Mouse (Mus musculus): ENCODE data around the gene Aff1. TPM values are rescaled to one million over a fixed set of nuclear protein-coding genes. Genes with fewer than 3 reads are reported as not detected.

Gene Aff1
- total and polyA plus RNA-seq, 2 experiments from 2014 or later: 6.5 to 29.0 TPM

DNA sequence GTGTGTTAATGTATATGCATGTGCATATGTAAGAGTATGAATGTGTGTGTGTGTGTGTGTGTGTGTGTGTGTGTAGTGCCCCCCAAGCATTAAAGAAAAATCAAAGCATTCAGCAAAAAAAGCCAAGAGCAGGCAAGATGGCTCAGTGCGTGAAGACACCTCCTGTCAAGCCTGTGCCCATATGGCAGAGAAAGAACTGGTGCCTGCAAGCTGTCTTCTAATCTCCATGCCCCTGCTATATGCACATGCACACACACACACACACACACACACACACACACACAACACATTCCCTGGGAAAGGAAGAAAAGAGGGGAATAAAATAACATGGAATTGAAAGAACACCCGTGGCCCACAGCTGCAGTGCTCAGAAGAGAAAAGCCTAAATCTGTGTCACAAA is 165.0 kb downstream of the Aff1 start:
- H3K36me3 ChIP-seq (replicated peaks; ENCODE audit: control insufficient read depth, insufficient read depth, low read length): peaks cover 28% of the 10 kb centered on the region
- H3K27ac ChIP-seq (ENCODE audit: low read depth): no peak overlapping the region
- H3K27me3 ChIP-seq (ENCODE audit: control insufficient read depth, insufficient read depth, low read length): no peaks in the 10 kb centered on the region
- DNase-seq (ENCODE audit: low spot score) (no peak), ATAC-seq (ENCODE audit: insufficient read depth, low read depth) (no peak)
- TF ChIP-seq CTCF (IDR thresholded peaks at IDR 0.05; ENCODE audit: low read depth) (no peak), EP300 (IDR thresholded peaks at IDR 0.05; ENCODE audit: low read depth) (no peak)
- WGBS: 88% methylated on average over 2 of the region's 2 CpGs
- H3K9me3 ChIP-seq (replicated peaks; ENCODE audit: control insufficient read depth, low read length): no peaks in the 10 kb centered on the region
- H3K9ac ChIP-seq (replicated peaks; ENCODE audit: low read depth, low read length): no peak overlapping the region
- H3K4me2 ChIP-seq (ENCODE audit: low read depth, low read length): no peak overlapping the region
- no peaks in the 10 kb centered on the region for H3K4me1 ChIP-seq (ENCODE audit: control insufficient read depth, insufficient read depth)
- H3K4me3 ChIP-seq (ENCODE audit: low read depth, low read length): no peak overlapping the region

DNA sequence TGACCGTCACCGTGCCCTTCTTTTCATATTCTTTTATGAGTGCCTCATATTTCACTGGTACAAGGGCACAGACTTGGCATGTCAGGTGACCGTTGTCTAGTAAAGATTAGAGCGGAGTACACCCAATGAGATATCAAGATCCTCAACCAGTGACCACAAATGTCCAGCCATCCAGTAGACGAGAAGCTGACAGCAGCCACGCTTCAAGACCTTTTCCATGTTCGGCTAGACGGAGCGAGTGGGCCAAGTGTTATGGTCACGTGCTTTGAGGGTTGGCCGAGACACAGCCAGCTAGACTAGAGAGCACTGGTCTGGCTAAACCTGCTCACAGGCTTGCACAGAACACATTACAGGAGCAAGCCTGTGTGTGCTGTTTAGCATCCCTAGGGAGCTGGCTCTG is 168.4 kb downstream of the Aff1 start:
- no peak for DNase-seq (ENCODE audit: low spot score)
- Histone ChIP-seq H3K9ac (replicated peaks; ENCODE audit: low read depth, low read length) (no peak overlapping the region), H3K27ac (ENCODE audit: low read depth) (no peak overlapping the region), H3K4me2 (ENCODE audit: low read depth, low read length) (no peak overlapping the region), H3K4me1 (ENCODE audit: control insufficient read depth, insufficient read depth) (no peaks in the 10 kb centered on the region), H3K27me3 (ENCODE audit: control insufficient read depth, insufficient read depth, low read length) (no peaks in the 10 kb centered on the region), H3K36me3 (replicated peaks; ENCODE audit: control insufficient read depth, insufficient read depth, low read length) (peaks cover 33% of the 10 kb centered on the region), H3K4me3 (ENCODE audit: low read depth, low read length) (no peak overlapping the region), H3K9me3 (replicated peaks; ENCODE audit: control insufficient read depth, low read length) (no peaks in the 10 kb centered on the region)
- 69% methylated on average over 11 of the region's 11 CpGs for WGBS
- peak; percentile 8; the same call in 1 of the 2 replicates for ATAC-seq (ENCODE audit: insufficient read depth, low read depth)
- TF ChIP-seq CTCF (IDR thresholded peaks at IDR 0.05; ENCODE audit: low read depth) (no peak), EP300 (IDR thresholded peaks at IDR 0.05; ENCODE audit: low read depth) (no peak)

DNA sequence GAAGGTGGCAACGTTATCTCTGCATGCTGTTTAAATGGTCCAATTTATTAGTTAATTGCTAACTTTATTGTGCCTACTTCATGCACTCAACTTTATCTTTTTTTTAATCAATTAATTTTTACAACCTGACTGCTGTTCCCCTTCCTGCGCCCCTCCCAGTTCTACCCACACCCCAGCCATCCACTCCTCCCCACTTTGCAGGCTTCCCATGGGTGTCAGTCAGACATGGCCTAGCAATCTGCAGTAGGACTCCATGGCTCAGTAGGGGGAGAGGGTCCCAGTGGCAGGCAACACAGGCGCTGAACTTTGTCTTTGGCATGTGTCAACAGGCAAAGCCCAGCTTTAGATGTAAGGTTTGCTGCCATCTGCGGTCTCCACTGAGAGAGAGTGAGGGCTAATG is 171.6 kb downstream of the Aff1 start:
- no peaks in the 10 kb centered on the region for H3K4me1 ChIP-seq (ENCODE audit: control insufficient read depth, insufficient read depth)
- ATAC-seq (ENCODE audit: insufficient read depth, low read depth): no peak
- WGBS: 92% methylated on average over 4 of the region's 4 CpGs

DNA sequence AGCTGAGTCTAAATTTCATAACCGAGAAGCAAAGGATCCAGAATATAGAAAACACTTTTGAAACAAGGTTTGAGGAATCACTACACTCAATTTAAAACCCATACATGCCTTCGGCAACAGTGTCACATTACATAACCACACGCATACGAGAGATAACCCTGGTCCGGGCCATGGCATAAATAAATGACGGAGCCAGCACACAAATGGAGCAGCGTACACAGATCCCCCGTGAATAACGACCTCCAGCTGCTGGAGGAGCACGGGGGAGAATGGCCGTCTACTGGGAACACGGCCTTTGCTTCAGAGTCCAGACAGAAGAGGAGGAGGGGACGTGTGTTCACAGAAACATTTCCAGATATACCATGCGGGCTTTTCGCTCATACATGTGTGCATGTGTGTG is 197.6 kb downstream of the Aff1 start:
- ATAC-seq (ENCODE audit: insufficient read depth, low read depth): no peak
- TF ChIP-seq CTCF (IDR thresholded peaks at IDR 0.05; ENCODE audit: low read depth): no peak
- TF ChIP-seq EP300 (IDR thresholded peaks at IDR 0.05; ENCODE audit: low read depth): no peak
- H3K36me3 ChIP-seq (replicated peaks; ENCODE audit: control insufficient read depth, insufficient read depth, low read length): peaks cover 9% of the 10 kb centered on the region
- no peak overlapping the region for H3K4me2 ChIP-seq (ENCODE audit: low read depth, low read length)
- H3K9me3 ChIP-seq (replicated peaks; ENCODE audit: control insufficient read depth, low read length): no peaks in the 10 kb centered on the region
- no peak overlapping the region for H3K27ac ChIP-seq (ENCODE audit: low read depth)
- no peak overlapping the region for H3K9ac ChIP-seq (replicated peaks; ENCODE audit: low read depth, low read length)
- no peak overlapping the region for H3K4me3 ChIP-seq (ENCODE audit: low read depth, low read length)
- no peak for DNase-seq (ENCODE audit: low spot score)
- 74% methylated on average over 15 of the region's 15 CpGs for WGBS
- no peaks in the 10 kb centered on the region for H3K4me1 ChIP-seq (ENCODE audit: control insufficient read depth, insufficient read depth)
- no peaks in the 10 kb centered on the region for H3K27me3 ChIP-seq (ENCODE audit: control insufficient read depth, insufficient read depth, low read length)

More for the DNA sequence above, 171.6 kb downstream of the Aff1 start:
- H3K9ac ChIP-seq (replicated peaks; ENCODE audit: low read depth, low read length): no peak overlapping the region
- no peak overlapping the region for H3K27ac ChIP-seq (ENCODE audit: low read depth)
- no peak for DNase-seq (ENCODE audit: low spot score)
- no peak for TF ChIP-seq EP300 (IDR thresholded peaks at IDR 0.05; ENCODE audit: low read depth)
- no peak for TF ChIP-seq CTCF (IDR thresholded peaks at IDR 0.05; ENCODE audit: low read depth)
- no peak overlapping the region for H3K4me2 ChIP-seq (ENCODE audit: low read depth, low read length)
- H3K27me3 ChIP-seq (ENCODE audit: control insufficient read depth, insufficient read depth, low read length): no peaks in the 10 kb centered on the region
- peaks cover 51% of the 10 kb centered on the region for H3K36me3 ChIP-seq (replicated peaks; ENCODE audit: control insufficient read depth, insufficient read depth, low read length)
- H3K9me3 ChIP-seq (replicated peaks; ENCODE audit: control insufficient read depth, low read length): no peaks in the 10 kb centered on the region
- no peak overlapping the region for H3K4me3 ChIP-seq (ENCODE audit: low read depth, low read length)

DNA sequence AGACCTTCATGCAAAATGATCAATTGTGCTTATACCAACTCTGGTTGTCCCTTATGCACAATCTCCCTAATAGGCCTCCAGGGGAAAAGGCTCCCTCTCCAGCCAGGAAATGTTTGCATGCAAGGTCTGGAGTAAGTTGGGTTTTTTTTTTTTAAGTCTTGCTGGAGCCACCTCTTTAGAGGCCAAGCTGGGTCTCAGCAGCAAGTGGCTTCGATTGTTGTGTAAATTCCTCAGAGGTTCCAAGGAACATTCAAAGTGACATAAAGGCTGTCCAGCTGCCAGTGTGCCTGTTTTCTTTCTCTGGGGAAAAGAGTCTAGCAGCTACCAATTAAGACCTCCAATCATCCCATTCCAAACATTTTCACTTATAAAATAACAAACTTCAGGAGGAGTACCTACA is 206.1 kb downstream of the Aff1 start:
- ATAC-seq (ENCODE audit: insufficient read depth, low read depth) (no peak), DNase-seq (ENCODE audit: low spot score) (no peak)
- no peak overlapping the region for H3K4me2 ChIP-seq (ENCODE audit: low read depth, low read length)
- H3K9ac ChIP-seq (replicated peaks; ENCODE audit: low read depth, low read length): no peak overlapping the region
- no peaks in the 10 kb centered on the region for H3K36me3 ChIP-seq (replicated peaks; ENCODE audit: control insufficient read depth, insufficient read depth, low read length)
- TF ChIP-seq CTCF (IDR thresholded peaks at IDR 0.05; ENCODE audit: low read depth) (no peak), EP300 (IDR thresholded peaks at IDR 0.05; ENCODE audit: low read depth) (no peak)
- no peaks in the 10 kb centered on the region for H3K27me3 ChIP-seq (ENCODE audit: control insufficient read depth, insufficient read depth, low read length)
- 22% methylated on average over 1 of the region's 1 CpGs for WGBS
- H3K9me3 ChIP-seq (replicated peaks; ENCODE audit: control insufficient read depth, low read length): no peaks in the 10 kb centered on the region
- H3K4me3 ChIP-seq (ENCODE audit: low read depth, low read length): no peak overlapping the region
- no peaks in the 10 kb centered on the region for H3K4me1 ChIP-seq (ENCODE audit: control insufficient read depth, insufficient read depth)
- H3K27ac ChIP-seq (ENCODE audit: low read depth): no peak overlapping the region

Other genes starting within 250 kb of the Aff1 start
- 9.6 and 14.9 TPM in 2 replicates for gene Slc10a6, start 63.0 kb upstream of the Aff1 start, total RNA-seq (2014; rRNA removed; ENCODE audit: low replicate concordance)
- 1.2 and 1.7 TPM in 2 replicates for gene Slc10a6, start 63.0 kb upstream of the Aff1 start, polyA plus RNA-seq (2015; fragmentation: Nextera tagmentation; extraction: Ambion mirVana)
- not detected in 2 replicates for gene 1700016H13Rik, start 36.4 kb upstream of the Aff1 start, total RNA-seq (2014; rRNA removed; ENCODE audit: low replicate concordance)
- 0.21 and 0.33 TPM in 2 replicates for gene 1700016H13Rik, start 36.4 kb upstream of the Aff1 start, polyA plus RNA-seq (2015; fragmentation: Nextera tagmentation; extraction: Ambion mirVana)
- 7.4 and 12.8 TPM in 2 replicates for gene Klhl8, start 218.9 kb downstream of the Aff1 start, total RNA-seq (2014; rRNA removed; ENCODE audit: low replicate concordance)
- 10.9 and 11.3 TPM in 2 replicates for gene Klhl8, start 218.9 kb downstream of the Aff1 start, polyA plus RNA-seq (2015; fragmentation: Nextera tagmentation; extraction: Ambion mirVana)